Mouse (Mus musculus) embryonic facial prominence, embryonic 11.5 days (tissue): ENCODE data around the gene Lrrc9. TPM values are rescaled to one million over a fixed set of nuclear protein-coding genes. Genes with fewer than 3 reads are reported as not detected.
A peak's percentile ranks its signal among the peaks of the same experiment; 100 is the strongest.

Source experiments
- ATAC-seq: fragments of 200-750 bp; cut with Nextera tagmentation; replicated peaks from 2 replicates; pipeline ENCODE4 v1.8.0; 2017; ENCODE audit warnings: low read depth; ENCODE audit not compliant: insufficient number of reproducible peaks, low FRiP score, low TSS enrichment
- DNase-seq: peaks from one replicate; pipeline ENCODE4 v3.0.0-alpha.2; 2015; ENCODE audit warnings: low spot score
- H3K27ac ChIP-seq: fragments of 300-500 bp; sonication (generic); replicated peaks from 2 replicates; pipeline ENCODE4 v1.5.1; 2014; ENCODE audit warnings: mild to moderate bottlenecking, low read depth, low read length, control low read depth
- H3K27me3 ChIP-seq: fragments of 300-500 bp; sonication (generic); 2 replicates; pipeline ENCODE4 v1.6.1; 2014; ENCODE audit warnings: mild to moderate bottlenecking, low read length, moderate library complexity, mixed read lengths; ENCODE audit not compliant: control insufficient read depth, insufficient read depth
- H3K36me3 ChIP-seq: fragments of 300-500 bp; sonication (generic); replicated peaks from 2 replicates; pipeline ENCODE4 v1.6.1; 2014; ENCODE audit warnings: low read depth, mild to moderate bottlenecking, low read length, moderate library complexity, mixed read lengths; ENCODE audit not compliant: control insufficient read depth, insufficient read depth
- H3K4me1 ChIP-seq: fragments of 300-500 bp; sonication (generic); 2 replicates; pipeline ENCODE4 v1.6.1; 2014; ENCODE audit warnings: low read length, mixed read lengths; ENCODE audit not compliant: control insufficient read depth, insufficient read depth
- H3K4me2 ChIP-seq: fragments of 300-500 bp; sonication (generic); 2 replicates; pipeline ENCODE4 v1.6.1; 2014; ENCODE audit warnings: low read depth, mild to moderate bottlenecking, control low read depth, low read length, moderate library complexity
- H3K4me3 ChIP-seq: fragments of 300-500 bp; sonication (generic); 2 replicates; pipeline ENCODE4 v1.5.1; 2014; ENCODE audit warnings: low read depth, low read length, control low read depth
- H3K9ac ChIP-seq: fragments of 300-500 bp; sonication (generic); replicated peaks from 2 replicates; pipeline ENCODE4 v1.6.1; 2014; ENCODE audit warnings: mild to moderate bottlenecking, control low read depth, low read length
- H3K9me3 ChIP-seq: fragments of 300-500 bp; sonication (generic); replicated peaks from 2 replicates; pipeline ENCODE4 v1.6.1; 2016; ENCODE audit warnings: mild to moderate bottlenecking, low read length, inconsistent platforms, mixed read lengths; ENCODE audit not compliant: control insufficient read depth
- WGBS: fragments of 180-500 bp; shearing (Covaris S2); extraction: QIAGEN DNeasy Blood & Tissue Kit; methylation state at CpG from one replicate; pipeline ENCODE4 v1.1.7; 2014; 5-methylcytosine and 5-hydroxymethylcytosine counted together
- polyA plus RNA-seq: library from polyadenylated mRNA; unstranded; fragments of >200 nt; fragmentation: Nextera tagmentation; extraction: Ambion mirVana; gene quantifications from 2 replicates; pipeline ENCODE4 v1.2.1, GENCODE M21; 2014

Gene Lrrc9
- polyA plus RNA-seq, 1 experiment from 2014 or later, result 1.5 TPM

- no peak overlapping the region for H3K9ac ChIP-seq
- no peak overlapping the region for H3K27ac ChIP-seq
- H3K9me3 ChIP-seq, result no peaks in the 10 kb centered on the region
- no peak overlapping the region for H3K4me2 ChIP-seq
- H3K4me3 ChIP-seq, result no peak overlapping the region
- no peaks in the 10 kb centered on the region for H3K4me1 ChIP-seq
- WGBS, result 34% methylated on average over 3 of the region's 3 CpGs
- ATAC-seq (no peak), DNase-seq (peak; percentile 48)
- no peaks in the 10 kb centered on the region for H3K27me3 ChIP-seq
- no peaks in the 10 kb centered on the region for H3K36me3 ChIP-seq
Measured at GRCm38 (mm10) chr12:72417762-72418161, 23.9 kb upstream of the Lrrc9 start.

GRCm38 (mm10) chr12:72422681-72423080 is 19.0 kb upstream of the Lrrc9 start:
- WGBS, result 48% methylated on average over 4 of the region's 4 CpGs
- H3K36me3 ChIP-seq, result no peaks in the 10 kb centered on the region

GRCm38 (mm10) chr12:72427722-72428126 is 13.9 kb upstream of the Lrrc9 start:
- WGBS, result 32% methylated on average over 11 of the region's 11 CpGs
- no peaks in the 10 kb centered on the region for H3K36me3 ChIP-seq
- ATAC-seq, result no peak
- H3K4me1 ChIP-seq, result no peaks in the 10 kb centered on the region
- no peak overlapping the region for H3K4me2 ChIP-seq
- H3K27me3 ChIP-seq, result no peaks in the 10 kb centered on the region
- H3K27ac ChIP-seq, result no peak overlapping the region
- H3K4me3 ChIP-seq, result no peak overlapping the region
- peak; percentile 79 for DNase-seq
- H3K9ac ChIP-seq, result no peak overlapping the region
- no peaks in the 10 kb centered on the region for H3K9me3 ChIP-seq

More at GRCm38 (mm10) chr12:72422681-72423080, 19.0 kb upstream of the Lrrc9 start:
- Histone ChIP-seq H3K4me1 (no peaks in the 10 kb centered on the region), H3K27me3 (no peaks in the 10 kb centered on the region), H3K27ac (no peak overlapping the region), H3K9ac (no peak overlapping the region), H3K4me2 (no peak overlapping the region), H3K4me3 (no peak overlapping the region), H3K9me3 (no peaks in the 10 kb centered on the region)
- no peak for ATAC-seq
- DNase-seq, result peak; percentile 65

GRCm38 (mm10) chr12:72432209-72432608 is 9.5 kb upstream of the Lrrc9 start:
- no peaks in the 10 kb centered on the region for H3K4me1 ChIP-seq
- H3K4me2 ChIP-seq, result no peak overlapping the region
- no peaks in the 10 kb centered on the region for H3K36me3 ChIP-seq
- H3K27me3 ChIP-seq, result no peaks in the 10 kb centered on the region
- no peak overlapping the region for H3K9ac ChIP-seq
- 85% methylated on average over 4 of the region's 4 CpGs for WGBS
- no peak for ATAC-seq
- no peak overlapping the region for H3K4me3 ChIP-seq
- no peaks in the 10 kb centered on the region for H3K9me3 ChIP-seq
- no peak overlapping the region for H3K27ac ChIP-seq
- no peak for DNase-seq

GRCm38 (mm10) chr12:72433241-72433865 is 8.3 kb upstream of the Lrrc9 start:
- WGBS, result 81% methylated on average over 9 of the region's 9 CpGs
- H3K4me3 ChIP-seq, result no peak overlapping the region
- no peaks in the 10 kb centered on the region for H3K27me3 ChIP-seq
- H3K4me2 ChIP-seq, result no peak overlapping the region
- DNase-seq (no peak), ATAC-seq (no peak)
- H3K9me3 ChIP-seq, result no peaks in the 10 kb centered on the region
- H3K4me1 ChIP-seq, result no peaks in the 10 kb centered on the region
- H3K9ac ChIP-seq, result no peak overlapping the region
- no peaks in the 10 kb centered on the region for H3K36me3 ChIP-seq
- no peak overlapping the region for H3K27ac ChIP-seq

GRCm38 (mm10) chr12:72437676-72438341 is 3.9 kb upstream of the Lrrc9 start:
- DNase-seq (no peak), ATAC-seq (no peak)
- Histone ChIP-seq H3K27ac (no peak overlapping the region), H3K9ac (no peak overlapping the region), H3K36me3 (no peaks in the 10 kb centered on the region), H3K9me3 (no peaks in the 10 kb centered on the region), H3K4me2 (no peak overlapping the region), H3K27me3 (no peaks in the 10 kb centered on the region), H3K4me3 (no peak overlapping the region), H3K4me1 (no peaks in the 10 kb centered on the region)
- WGBS, result 75% methylated on average over 10 of the region's 10 CpGs

- no peak for DNase-seq
- Histone ChIP-seq H3K27ac (no peak overlapping the region), H3K4me1 (no peaks in the 10 kb centered on the region), H3K9ac (no peak overlapping the region), H3K9me3 (no peaks in the 10 kb centered on the region), H3K27me3 (no peaks in the 10 kb centered on the region), H3K4me3 (no peak overlapping the region), H3K36me3 (no peaks in the 10 kb centered on the region), H3K4me2 (no peak overlapping the region)
- WGBS, result 80% methylated on average over 6 of the region's 6 CpGs
- ATAC-seq, result no peak
Measured at GRCm38 (mm10) chr12:72438961-72439480, 2.6 kb upstream of the Lrrc9 start.

GRCm38 (mm10) chr12:72453941-72454340 is 12.3 kb downstream of the Lrrc9 start:
- H3K4me3 ChIP-seq, result no peak overlapping the region
- WGBS, result 81% methylated on average over 17 of the region's 17 CpGs
- H3K4me2 ChIP-seq, result no peak overlapping the region
- H3K4me1 ChIP-seq, result no peaks in the 10 kb centered on the region
- H3K9me3 ChIP-seq, result no peaks in the 10 kb centered on the region
- no peaks in the 10 kb centered on the region for H3K36me3 ChIP-seq
- DNase-seq (no peak), ATAC-seq (no peak)
- H3K27ac ChIP-seq, result no peak overlapping the region
- H3K27me3 ChIP-seq, result no peaks in the 10 kb centered on the region
- H3K9ac ChIP-seq, result no peak overlapping the region
